Mouse (Mus musculus) midbrain, embryonic 14.5 days (tissue): Measurements from ENCODE around the gene Jmjd1c. TPM values are rescaled to one million over a fixed set of nuclear protein-coding genes. Genes with fewer than 3 reads are reported as not detected.

ENCODE experiments used
- ATAC-seq: fragments of 200-750 bp; cut with Nextera tagmentation; 2 replicates; pipeline ENCODE4 v1.8.0; 2017; ENCODE audit warnings: moderate number of reproducible peaks, moderate library complexity; ENCODE audit not compliant: low FRiP score, low TSS enrichment
- DNase-seq: peaks from one replicate; pipeline ENCODE4 v3.0.0-alpha.2; 2015
- H3K27ac ChIP-seq: fragments of 300-500 bp; sonication (generic); replicated peaks from 2 replicates; pipeline ENCODE4 v1.5.1; 2014; ENCODE audit warnings: mild to moderate bottlenecking, low read depth, low read length, moderate library complexity
- H3K27me3 ChIP-seq: fragments of 300-500 bp; sonication (generic); 2 replicates; pipeline ENCODE4 v1.6.1; 2014; ENCODE audit warnings: low read length, control low read depth, mixed read lengths; ENCODE audit not compliant: control insufficient read depth, insufficient read depth
- H3K36me3 ChIP-seq: fragments of 300-500 bp; sonication (generic); 2 replicates; pipeline ENCODE4 v1.6.1; 2014; ENCODE audit warnings: low read length, control low read depth; ENCODE audit not compliant: control insufficient read depth, insufficient read depth
- H3K4me1 ChIP-seq: fragments of 300-500 bp; sonication (generic); 2 replicates; pipeline ENCODE4 v1.6.1; 2014; ENCODE audit warnings: mild to moderate bottlenecking, antibody characterized with exemption, low read length, control low read depth; ENCODE audit not compliant: control insufficient read depth, insufficient read depth
- H3K4me2 ChIP-seq: fragments of 300-500 bp; sonication (generic); 2 replicates; pipeline ENCODE4 v1.6.1; 2014; ENCODE audit warnings: mild to moderate bottlenecking, low read length, moderate library complexity
- H3K4me3 ChIP-seq: fragments of 300-500 bp; sonication (generic); replicated peaks from 2 replicates; pipeline ENCODE4 v1.5.1; 2014; ENCODE audit warnings: low read depth, low read length
- H3K9ac ChIP-seq: fragments of 300-500 bp; sonication (generic); replicated peaks from 2 replicates; pipeline ENCODE4 v1.6.1; 2014; ENCODE audit warnings: mild to moderate bottlenecking, low read length, moderate library complexity
- H3K9me3 ChIP-seq: fragments of 300-500 bp; sonication (generic); 2 replicates; pipeline ENCODE4 v1.6.1; 2016; ENCODE audit warnings: low read length, control low read depth, mixed read lengths; ENCODE audit not compliant: control insufficient read depth
- WGBS: fragments of 180-500 bp; shearing (Covaris S2); extraction: QIAGEN DNeasy Blood & Tissue Kit; methylation state at CpG from one replicate; pipeline ENCODE4 v1.1.7; 2014; 5-methylcytosine and 5-hydroxymethylcytosine counted together
- polyA plus RNA-seq: library from polyadenylated mRNA; unstranded; fragments of >200 nt; fragmentation: Nextera tagmentation; extraction: Ambion mirVana; gene quantifications from 2 replicates; pipeline ENCODE4 v1.2.1, GENCODE M21; 2014

The Jmjd1c gene
- polyA plus RNA-seq, 1 experiment from 2014 or later = 54.4 TPM

DNA sequence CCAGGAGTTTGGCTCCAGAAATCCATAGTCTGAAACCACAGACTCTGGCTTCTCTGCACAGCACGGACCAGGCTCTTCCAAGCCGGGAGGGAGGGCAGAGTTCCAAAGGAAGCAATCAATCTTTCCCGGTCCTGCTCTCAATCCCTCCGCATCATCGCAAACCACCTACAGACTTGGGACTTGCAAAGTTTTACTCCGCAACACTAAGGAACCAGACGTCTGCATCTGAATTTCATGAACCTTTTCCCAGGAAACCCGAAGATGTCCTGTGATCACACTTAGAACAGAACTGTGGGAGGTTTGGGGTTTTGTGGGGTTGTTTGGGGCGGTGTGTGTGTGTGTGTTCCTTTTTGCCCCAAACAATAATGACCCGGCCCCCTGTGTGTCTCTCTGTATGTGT, 188.4 kb downstream of the Jmjd1c start:
- H3K9ac ChIP-seq = peak overlapping the region; percentile 88
- ATAC-seq (no peak), DNase-seq (peak; percentile 14)
- H3K27me3 ChIP-seq = no peaks in the 10 kb centered on the region
- peaks cover 16% of the 10 kb centered on the region for H3K4me1 ChIP-seq
- peak overlapping the region; percentile 75; the same call in 1 of the 2 replicates for H3K27ac ChIP-seq
- H3K9me3 ChIP-seq = no peaks in the 10 kb centered on the region
- peak overlapping the region; percentile 84 for H3K4me3 ChIP-seq
- 4% methylated on average over 10 of the region's 10 CpGs for WGBS
- no peaks in the 10 kb centered on the region for H3K36me3 ChIP-seq
- H3K4me2 ChIP-seq = peak overlapping the region; percentile 96

DNA sequence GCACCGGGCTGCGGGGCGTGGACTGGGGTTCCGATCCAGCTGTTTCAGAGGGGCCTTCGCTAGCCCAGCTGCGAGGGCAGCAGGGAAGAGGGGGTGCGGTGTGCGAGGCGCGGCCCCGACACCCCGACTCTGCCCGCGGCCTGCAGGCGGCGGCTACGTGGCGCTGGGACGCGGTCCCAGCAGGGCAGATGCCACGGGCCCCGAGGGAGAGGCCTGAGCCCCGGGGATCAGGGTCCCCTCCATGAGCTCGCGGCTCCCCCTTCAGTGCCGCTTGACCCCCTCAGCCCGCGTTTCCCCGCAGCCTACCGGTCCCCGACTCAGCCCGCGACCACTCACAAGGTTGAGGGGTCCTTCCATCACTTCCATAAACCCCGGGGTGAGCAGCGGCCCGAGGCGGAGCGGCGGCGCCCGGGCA, 188.8 kb downstream of the Jmjd1c start:
- 1% methylated on average over 34 of the region's 41 CpGs for WGBS
- Histone ChIP-seq H3K27ac (peak overlapping the region; percentile 75), H3K9me3 (no peaks in the 10 kb centered on the region), H3K4me3 (peak overlapping the region; percentile 84), H3K27me3 (no peaks in the 10 kb centered on the region), H3K4me1 (peaks cover 16% of the 10 kb centered on the region), H3K9ac (peak overlapping the region; percentile 88), H3K36me3 (no peaks in the 10 kb centered on the region), H3K4me2 (peak overlapping the region; percentile 96)
- DNase-seq (peak; percentile 56), ATAC-seq (peak; percentile 53)

DNA sequence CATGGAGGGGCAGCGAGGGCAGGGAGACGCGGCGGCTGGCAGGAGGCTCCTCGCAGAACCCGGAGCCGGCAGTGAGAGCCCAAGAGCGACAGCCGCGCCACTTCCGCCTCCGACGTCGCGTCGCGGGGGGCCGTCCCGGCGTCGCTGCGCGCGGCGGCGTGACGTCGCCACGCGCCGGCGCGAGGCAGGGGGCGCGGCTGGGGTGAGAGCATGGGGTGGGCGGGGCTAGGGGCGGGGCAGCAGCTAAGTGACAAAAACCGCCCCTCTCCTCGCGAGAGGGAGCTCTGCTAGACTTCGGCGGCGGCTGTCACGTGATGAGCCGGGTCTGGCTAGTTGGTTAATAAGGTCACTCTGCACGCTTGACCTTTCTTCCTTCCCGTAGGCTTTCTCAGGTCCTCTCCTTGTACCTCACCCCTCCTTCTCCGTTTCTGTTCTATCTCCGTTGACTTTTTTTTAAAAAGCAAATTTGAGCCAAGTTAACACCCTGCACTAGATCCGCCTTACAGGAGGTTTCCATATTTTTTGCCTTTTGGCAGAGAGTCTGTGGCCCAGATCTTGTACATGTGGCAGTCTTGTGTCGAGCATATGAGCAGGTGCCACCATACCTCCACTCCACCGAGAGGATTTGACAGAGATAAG, 189.4 kb downstream of the Jmjd1c start, which contains the start of gene Nrbf2:
TSS of gene Nrbf2 (minus strand) at position 130 of the 639 bp plus-strand sequence.
- DNase-seq = peak; percentile 97
- Histone ChIP-seq H3K4me2 (peak within 1 kb of the TSS; percentile 96), H3K4me3 (peak within 1 kb of the TSS; percentile 84), H3K9ac (peak within 1 kb of the TSS; percentile 88), H3K4me1 (peaks cover 16% of the 10 kb centered on the region), H3K27me3 (no peaks in the 10 kb centered on the region), H3K27ac (peak within 1 kb of the TSS; percentile 75), H3K9me3 (no peaks in the 10 kb centered on the region), H3K36me3 (no peaks in the 10 kb centered on the region)
- ATAC-seq = peak; percentile 95
- WGBS = 2% methylated on average over 51 of the region's 52 CpGs

DNA sequence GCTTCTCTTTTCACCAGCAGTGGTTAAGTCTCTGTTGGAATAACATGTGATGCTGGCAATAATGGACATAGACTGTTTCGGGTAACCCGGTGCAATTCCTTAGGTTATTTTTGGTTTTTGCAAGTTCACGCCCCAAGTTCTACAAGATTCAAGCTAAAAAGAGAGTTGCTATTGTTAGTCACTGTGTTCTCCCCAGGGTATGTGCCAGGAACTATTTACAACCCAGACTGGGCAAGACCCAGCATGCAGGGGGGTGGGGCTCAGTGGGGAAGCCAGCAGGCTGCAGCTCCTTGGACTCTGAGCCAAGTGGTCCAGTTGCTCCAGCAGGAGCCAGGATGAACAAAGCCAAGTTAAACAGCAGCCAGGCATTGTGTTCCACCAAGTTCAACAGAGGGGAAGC, 192.0 kb downstream of the Jmjd1c start:
- DNase-seq (peak; percentile 34), ATAC-seq (no peak)
- Histone ChIP-seq H3K27ac (no peak overlapping the region), H3K9me3 (no peaks in the 10 kb centered on the region), H3K4me2 (no peak overlapping the region), H3K4me1 (peaks cover 16% of the 10 kb centered on the region), H3K9ac (no peak overlapping the region), H3K4me3 (no peak overlapping the region), H3K27me3 (no peaks in the 10 kb centered on the region), H3K36me3 (no peaks in the 10 kb centered on the region)
- 82% methylated on average over 3 of the region's 3 CpGs for WGBS

DNA sequence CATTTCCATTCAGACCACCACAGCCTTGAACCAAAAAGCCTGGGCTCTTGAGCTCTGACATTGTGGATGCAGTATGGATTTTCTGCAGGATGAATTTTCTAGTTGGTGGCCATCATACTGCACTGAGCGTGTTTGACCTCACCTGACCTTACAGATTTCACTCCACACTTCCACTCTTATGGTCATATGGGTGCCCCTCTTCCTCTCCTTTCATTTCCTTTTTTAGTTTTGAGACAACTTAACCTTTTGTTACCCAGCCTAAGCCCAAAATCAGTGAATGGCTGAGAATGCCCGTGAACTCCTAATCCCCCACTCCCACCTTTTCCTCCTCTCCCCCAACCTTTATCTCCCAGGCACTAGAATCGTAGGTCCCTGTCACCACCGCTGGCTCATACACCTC, 194.7 kb downstream of the Jmjd1c start:
- no peak overlapping the region for H3K4me2 ChIP-seq
- H3K9ac ChIP-seq = no peak overlapping the region
- H3K9me3 ChIP-seq = no peaks in the 10 kb centered on the region
- no peaks in the 10 kb centered on the region for H3K36me3 ChIP-seq
- 61% methylated on average over 4 of the region's 4 CpGs for WGBS
- no peaks in the 10 kb centered on the region for H3K27me3 ChIP-seq
- no peak overlapping the region for H3K4me3 ChIP-seq
- ATAC-seq (no peak), DNase-seq (no peak)
- 0 out of 2 replicates have a peak, but pooled peaks cover under 1% of the 10 kb centered on the region for H3K4me1 ChIP-seq
- H3K27ac ChIP-seq = no peak overlapping the region

DNA sequence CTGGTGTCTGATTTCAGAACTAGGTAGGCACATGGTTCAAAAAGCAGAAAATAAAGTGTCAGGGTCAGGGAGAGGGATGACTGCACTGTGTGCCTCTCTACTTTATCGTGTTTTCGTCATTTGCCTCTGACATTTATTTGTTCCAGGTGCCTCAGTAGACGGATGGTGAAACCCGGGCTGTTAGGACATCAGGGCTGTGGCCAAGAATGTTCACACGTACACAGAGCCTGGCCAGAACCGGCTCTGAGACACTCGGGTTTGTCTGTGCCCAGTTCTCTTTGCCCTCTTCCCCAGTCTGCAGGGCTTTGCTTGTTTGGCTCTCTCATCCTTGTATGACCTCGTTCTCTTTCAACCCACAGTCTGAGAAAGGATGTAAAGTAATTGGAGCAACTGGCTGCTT, 195.2 kb downstream of the Jmjd1c start:
- DNase-seq (no peak), ATAC-seq (no peak)
- H3K4me3 ChIP-seq = no peak overlapping the region
- no peaks in the 10 kb centered on the region for H3K4me1 ChIP-seq
- H3K4me2 ChIP-seq = no peak overlapping the region
- H3K9me3 ChIP-seq = no peaks in the 10 kb centered on the region
- 89% methylated on average over 8 of the region's 8 CpGs for WGBS
- H3K27ac ChIP-seq = no peak overlapping the region
- no peaks in the 10 kb centered on the region for H3K27me3 ChIP-seq
- no peak overlapping the region for H3K9ac ChIP-seq
- H3K36me3 ChIP-seq = no peaks in the 10 kb centered on the region

DNA sequence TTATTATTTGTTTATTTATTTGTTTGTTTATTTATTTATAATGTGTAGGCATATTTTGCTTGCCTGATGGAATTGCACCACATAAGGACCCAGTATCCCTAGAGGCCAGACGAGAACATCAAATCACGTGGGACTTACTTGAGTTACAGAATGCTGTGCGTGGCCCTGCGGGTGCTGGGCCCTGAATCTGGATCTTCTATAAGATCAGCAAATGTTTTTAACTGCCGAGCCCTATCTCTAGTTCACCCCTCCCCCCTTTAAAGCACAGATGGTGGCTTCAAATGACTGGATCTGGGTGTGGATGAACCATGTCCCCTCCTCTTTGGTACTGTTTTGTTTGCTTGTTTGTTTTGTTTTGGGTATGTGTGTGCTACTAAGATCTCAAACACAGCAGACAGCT, 199.4 kb downstream of the Jmjd1c start:
- H3K27ac ChIP-seq = no peak overlapping the region
- H3K4me1 ChIP-seq = no peaks in the 10 kb centered on the region
- no peaks in the 10 kb centered on the region for H3K36me3 ChIP-seq
- no peaks in the 10 kb centered on the region for H3K9me3 ChIP-seq
- 88% methylated on average over 5 of the region's 5 CpGs for WGBS
- DNase-seq = no peak
- no peaks in the 10 kb centered on the region for H3K27me3 ChIP-seq
- no peak for ATAC-seq
- no peak overlapping the region for H3K4me3 ChIP-seq
- no peak overlapping the region for H3K4me2 ChIP-seq
- no peak overlapping the region for H3K9ac ChIP-seq

DNA sequence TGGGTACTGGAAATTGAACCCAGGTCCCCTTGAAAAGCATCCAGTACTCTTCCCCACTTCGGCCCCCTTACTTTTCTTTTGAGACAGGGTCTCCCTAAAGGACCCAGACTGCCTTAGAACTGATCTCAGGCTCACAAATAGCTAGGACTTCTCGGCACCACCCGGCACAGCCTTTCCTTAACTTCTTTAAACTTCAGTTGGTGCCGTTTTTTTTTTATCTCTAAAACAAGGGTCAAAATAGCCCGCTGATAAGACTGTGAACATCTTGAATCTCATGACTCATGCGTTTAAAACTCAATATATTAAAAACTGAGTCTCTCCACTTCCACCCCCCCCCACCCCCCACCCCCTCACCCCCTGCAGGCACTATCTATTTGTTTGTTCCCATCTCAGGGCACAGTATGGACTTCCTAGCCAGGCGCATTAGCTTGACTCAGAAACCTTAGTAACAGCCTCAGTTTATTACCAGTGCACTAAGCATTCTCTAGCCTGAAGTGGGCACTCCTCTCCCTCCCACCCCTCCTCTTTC, 200.1 kb downstream of the Jmjd1c start:
- H3K27ac ChIP-seq = no peak overlapping the region
- DNase-seq (no peak), ATAC-seq (no peak)
- H3K4me1 ChIP-seq = no peaks in the 10 kb centered on the region
- no peak overlapping the region for H3K9ac ChIP-seq
- H3K9me3 ChIP-seq = no peaks in the 10 kb centered on the region
- H3K36me3 ChIP-seq = no peaks in the 10 kb centered on the region
- no peaks in the 10 kb centered on the region for H3K27me3 ChIP-seq
- 90% methylated on average over 7 of the region's 7 CpGs for WGBS
- no peak overlapping the region for H3K4me3 ChIP-seq
- H3K4me2 ChIP-seq = no peak overlapping the region
